Mouse (Mus musculus) liver, embryonic 16.5 days (tissue): Measurements from ENCODE around the gene Kat2b. TPM values are rescaled to one million over a fixed set of nuclear protein-coding genes. Genes with fewer than 3 reads are reported as not detected.
"Not testable (repeated sequence)": the region's sequence is repeated elsewhere in the genome, so short reads cannot be mapped to it uniquely, and the experiment has no call there.

ENCODE experiments used
- ATAC-seq: fragments of 200-750 bp; cut with Nextera tagmentation; 2 replicates; pipeline ENCODE4 v1.8.0; 2017; ENCODE audit warnings: low read depth, mild to moderate bottlenecking, moderate number of reproducible peaks, moderate library complexity
- H3K27ac ChIP-seq: fragments of 300-500 bp; sonication (generic); 2 replicates; pipeline ENCODE4 v1.5.1; 2014; ENCODE audit warnings: mild to moderate bottlenecking, low read length
- H3K27me3 ChIP-seq: fragments of 300-500 bp; sonication (generic); 2 replicates; pipeline ENCODE4 v1.6.1; 2014; ENCODE audit warnings: low read depth, low read length, mixed read lengths; ENCODE audit not compliant: control insufficient read depth, insufficient read depth
- H3K36me3 ChIP-seq: fragments of 300-500 bp; sonication (generic); 2 replicates; pipeline ENCODE4 v1.6.1; 2014; ENCODE audit warnings: mild to moderate bottlenecking; ENCODE audit not compliant: control insufficient read depth, insufficient read depth
- H3K4me1 ChIP-seq: fragments of 300-500 bp; sonication (generic); 2 replicates; pipeline ENCODE4 v1.6.1; 2014; ENCODE audit warnings: low read depth, low read length, mixed read lengths; ENCODE audit not compliant: control insufficient read depth
- H3K4me2 ChIP-seq: fragments of 300-500 bp; sonication (generic); 2 replicates; pipeline ENCODE4 v1.6.1; 2014; ENCODE audit warnings: low read depth, low read length, mixed read lengths
- H3K4me3 ChIP-seq: fragments of 300-500 bp; sonication (generic); 2 replicates; pipeline ENCODE4 v1.5.1; 2014; ENCODE audit warnings: low read depth, mild to moderate bottlenecking, low read length
- H3K9ac ChIP-seq: fragments of 300-500 bp; sonication (generic); 2 replicates; pipeline ENCODE4 v1.6.1; 2014; ENCODE audit warnings: low read depth, low read length
- H3K9me3 ChIP-seq: fragments of 300-500 bp; sonication (generic); replicated peaks from 2 replicates; pipeline ENCODE4 v1.6.1; 2016; ENCODE audit warnings: low read length; ENCODE audit not compliant: control insufficient read depth
- WGBS: fragments of 180-500 bp; shearing (Covaris S2); extraction: QIAGEN DNeasy Blood & Tissue Kit; methylation state at CpG from one replicate; pipeline ENCODE4 v1.1.7; 2014; ENCODE audit not compliant: insufficient replicate concordance; 5-methylcytosine and 5-hydroxymethylcytosine counted together
- polyA plus RNA-seq: library from polyadenylated mRNA; unstranded; fragments of >200 nt; fragmentation: Nextera tagmentation; extraction: Ambion mirVana; gene quantifications from 2 replicates; pipeline ENCODE4 v1.2.1, GENCODE M21; 2015

Gene Kat2b
- polyA plus RNA-seq, 1 experiment from 2014 or later = 5.2 TPM

DNA sequence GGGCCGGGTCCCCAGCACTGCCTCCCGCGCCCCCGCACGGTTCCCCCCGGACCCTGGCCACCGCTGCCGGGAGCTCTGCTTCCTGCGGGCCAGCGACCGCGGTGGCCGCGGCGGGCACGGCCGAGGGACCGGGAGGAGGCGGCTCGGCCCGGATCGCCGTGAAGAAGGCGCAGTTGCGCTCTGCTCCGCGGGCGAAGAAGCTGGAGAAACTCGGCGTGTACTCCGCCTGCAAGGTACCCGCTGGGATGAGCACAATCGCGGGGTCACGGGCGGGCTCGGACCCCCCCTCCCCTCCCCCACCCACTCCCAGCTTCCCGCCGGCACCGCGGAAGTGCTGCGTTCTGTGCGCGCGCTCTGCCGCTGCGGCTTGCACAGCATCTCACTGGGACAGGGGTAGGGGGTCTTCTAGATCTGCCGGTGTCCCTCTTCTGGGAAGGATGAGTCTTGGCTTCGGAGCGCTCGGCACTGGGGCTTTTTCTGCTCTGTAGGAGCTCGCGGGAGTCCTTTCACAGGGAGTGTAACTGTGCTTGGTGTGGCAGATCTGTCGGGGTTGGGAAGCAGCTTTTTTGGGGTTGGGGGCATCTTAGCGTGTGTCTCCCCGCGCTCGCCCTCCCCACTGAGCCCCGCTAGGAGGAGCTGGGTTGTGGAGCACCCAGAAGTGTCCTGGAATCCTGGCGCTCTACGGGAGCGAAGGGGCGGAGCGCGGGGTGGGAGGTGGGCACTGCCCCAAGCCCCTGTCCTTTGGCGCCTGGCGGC lies 863 bp downstream of the Kat2b start:
- Histone ChIP-seq H3K27me3 (no peaks in the 10 kb centered on the region), H3K36me3 (no peaks in the 10 kb centered on the region), H3K4me3 (peak overlapping the region; percentile 81), H3K9me3 (no peaks in the 10 kb centered on the region), H3K4me1 (peaks cover 33% of the 10 kb centered on the region), H3K9ac (peak overlapping the region; percentile 93), H3K4me2 (peak overlapping the region; percentile 85), H3K27ac (peak overlapping the region; percentile 95)
- peak; percentile 45 for ATAC-seq
- WGBS = under 1% methylated on average over 56 of the region's 67 CpGs

DNA sequence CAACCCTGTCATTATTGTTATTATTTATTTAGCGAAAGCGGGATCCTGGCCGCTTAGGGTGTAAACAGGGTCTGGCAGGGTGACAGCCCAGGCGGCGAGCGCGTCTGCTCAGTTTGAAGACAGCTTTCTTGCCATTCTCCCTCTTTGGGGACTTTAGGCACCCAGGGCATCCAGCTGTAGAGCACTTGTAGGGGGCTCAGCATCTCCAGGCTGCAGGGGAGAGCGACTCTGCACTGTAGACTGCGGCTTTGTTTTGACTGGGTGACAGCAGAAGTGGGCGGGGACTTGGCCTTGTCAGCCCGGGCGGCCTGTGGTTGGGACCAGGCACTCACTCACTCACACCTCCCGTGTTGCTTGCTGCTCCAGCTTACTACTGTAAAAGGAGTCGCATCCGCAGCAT lies 1.5 kb downstream of the Kat2b start:
- no peaks in the 10 kb centered on the region for H3K9me3 ChIP-seq
- ATAC-seq = peak; percentile 84
- no peaks in the 10 kb centered on the region for H3K36me3 ChIP-seq
- 0% methylated on average over 15 of the region's 15 CpGs for WGBS
- peak overlapping the region; percentile 93 for H3K9ac ChIP-seq
- H3K4me2 ChIP-seq = peak overlapping the region; percentile 85
- H3K4me3 ChIP-seq = peak overlapping the region; percentile 81
- peak overlapping the region; percentile 95 for H3K27ac ChIP-seq
- no peaks in the 10 kb centered on the region for H3K27me3 ChIP-seq
- peaks cover 34% of the 10 kb centered on the region for H3K4me1 ChIP-seq

DNA sequence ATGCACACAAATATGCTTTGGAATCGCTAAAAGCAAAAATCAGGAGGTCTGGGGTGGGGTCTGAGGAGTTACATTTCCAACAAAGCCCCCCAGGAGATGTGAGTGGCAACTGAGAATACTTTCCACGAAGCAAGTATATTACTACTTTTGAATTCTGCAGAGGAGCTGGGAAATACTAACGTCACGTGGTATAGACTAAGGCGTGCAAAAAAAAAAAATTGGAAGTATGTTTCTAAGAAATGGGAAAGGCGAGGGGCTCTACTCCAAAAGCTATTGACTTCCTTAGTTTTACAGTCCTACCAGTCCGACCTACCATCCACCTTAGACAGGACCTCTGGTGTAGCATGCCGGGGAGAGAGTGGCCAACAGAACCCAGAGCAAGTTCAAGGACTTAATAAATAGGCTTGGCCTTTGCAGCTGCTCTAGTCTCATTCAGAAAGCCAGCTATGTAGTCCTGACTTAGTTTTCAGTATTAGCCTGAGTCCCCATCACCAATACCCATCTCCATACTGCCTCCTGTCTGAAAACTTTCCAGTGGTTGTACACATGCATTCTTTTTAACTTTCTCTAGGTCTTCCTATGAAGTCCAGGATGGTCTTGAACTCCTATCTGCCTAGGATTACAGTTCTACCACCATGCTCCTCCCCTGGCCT lies 2.2 kb downstream of the Kat2b start:
- WGBS = 32% methylated on average over 8 of the region's 8 CpGs
- peak overlapping the region; percentile 93 for H3K9ac ChIP-seq
- peaks cover 34% of the 10 kb centered on the region for H3K4me1 ChIP-seq
- H3K36me3 ChIP-seq = no peaks in the 10 kb centered on the region
- H3K9me3 ChIP-seq = no peaks in the 10 kb centered on the region
- H3K4me2 ChIP-seq = peak overlapping the region; percentile 85
- ATAC-seq = no peak
- peak overlapping the region; percentile 81 for H3K4me3 ChIP-seq
- peak overlapping the region; percentile 95 for H3K27ac ChIP-seq
- H3K27me3 ChIP-seq = no peaks in the 10 kb centered on the region

DNA sequence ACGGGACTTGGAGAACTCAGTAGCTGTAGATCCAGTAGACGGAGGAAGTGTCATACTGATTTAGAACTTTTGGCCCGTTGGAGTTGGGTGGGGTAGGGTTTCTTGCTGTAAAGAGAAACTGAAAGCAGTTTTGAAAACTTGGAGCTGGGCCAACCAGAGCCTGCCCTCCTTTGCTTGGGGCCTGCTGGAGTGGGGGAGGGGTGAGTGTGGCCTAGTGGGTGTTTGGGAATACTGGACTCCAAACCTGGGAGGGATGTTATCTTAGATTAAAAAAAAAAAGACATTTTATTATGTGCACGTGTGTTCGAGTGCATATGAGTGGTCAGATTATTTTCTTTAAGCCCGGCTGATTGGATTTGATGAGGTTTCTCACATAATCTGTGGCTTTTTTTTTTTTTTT lies 3.2 kb downstream of the Kat2b start:
- ATAC-seq = peak; percentile 16
- Histone ChIP-seq H3K4me3 (peak overlapping the region; percentile 59), H3K27ac (peak overlapping the region; percentile 95), H3K27me3 (no peaks in the 10 kb centered on the region), H3K4me2 (peak overlapping the region; percentile 85), H3K9me3 (no peaks in the 10 kb centered on the region), H3K9ac (peak overlapping the region; percentile 69), H3K36me3 (no peaks in the 10 kb centered on the region), H3K4me1 (peaks cover 37% of the 10 kb centered on the region)
- 13% methylated on average over 6 of the region's 6 CpGs for WGBS

DNA sequence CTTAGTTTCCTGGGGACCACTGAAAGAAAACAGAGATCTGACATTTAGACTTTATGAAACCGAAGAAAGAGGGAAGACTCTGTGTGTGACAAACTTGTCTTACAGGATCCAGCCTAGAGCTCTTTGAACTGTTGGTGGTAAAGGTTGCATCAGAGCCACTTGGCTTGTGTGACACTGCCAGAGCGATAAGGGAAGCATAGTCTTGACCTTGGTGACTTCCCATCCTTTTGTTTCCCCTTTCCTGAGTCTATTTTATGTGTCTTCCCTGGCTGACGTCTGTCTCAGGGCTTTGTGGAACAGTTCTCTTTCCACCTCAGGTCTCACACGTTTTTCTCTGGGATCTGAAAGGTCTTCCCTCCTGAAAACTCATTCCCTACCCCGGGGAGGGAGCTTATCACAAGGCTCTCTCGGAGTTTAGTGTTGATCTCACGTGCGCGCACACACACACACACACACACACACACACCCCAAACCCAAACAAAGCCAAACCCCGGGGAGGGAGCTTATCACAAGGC lies 3.8 kb downstream of the Kat2b start:
- H3K36me3 ChIP-seq = no peaks in the 10 kb centered on the region
- peak overlapping the region; percentile 85 for H3K4me2 ChIP-seq
- 3% methylated on average over 10 of the region's 10 CpGs for WGBS
- H3K9ac ChIP-seq = peak overlapping the region; percentile 69
- peaks cover 37% of the 10 kb centered on the region for H3K4me1 ChIP-seq
- no peaks in the 10 kb centered on the region for H3K9me3 ChIP-seq
- no peaks in the 10 kb centered on the region for H3K27me3 ChIP-seq
- ATAC-seq = 0 out of 2 replicates have a peak, but pooled peaks have one; percentile 8
- peak overlapping the region; percentile 59 for H3K4me3 ChIP-seq
- H3K27ac ChIP-seq = peak overlapping the region; percentile 95

DNA sequence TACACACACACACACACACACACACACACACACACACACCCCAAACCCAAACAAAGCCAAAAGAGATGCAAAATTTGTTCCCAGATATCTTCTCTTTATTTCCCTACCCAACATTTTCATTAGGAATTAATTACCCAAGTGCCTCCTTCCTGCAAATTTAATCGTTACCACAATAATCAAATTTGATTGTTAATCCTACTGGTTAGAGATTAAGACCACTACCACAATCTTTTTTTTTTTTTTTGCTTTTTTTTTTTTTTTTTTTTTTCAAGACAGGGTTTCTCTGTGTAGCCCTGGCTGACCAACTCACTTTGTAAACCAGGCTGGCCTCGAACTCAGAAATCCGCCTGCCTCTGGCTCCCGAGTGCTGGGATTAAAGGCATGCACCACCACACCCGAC lies 4.3 kb downstream of the Kat2b start:
- H3K27me3 ChIP-seq, ATAC-seq, H3K9ac ChIP-seq, H3K36me3 ChIP-seq, H3K9me3 ChIP-seq, H3K4me3 ChIP-seq: not testable (repeated sequence)
- H3K4me1 ChIP-seq = peaks cover 34% of the 10 kb centered on the region
- WGBS = 76% methylated on average over 5 of the region's 5 CpGs
- H3K4me2 ChIP-seq = peak overlapping the region; percentile 85
- peak overlapping the region; percentile 95 for H3K27ac ChIP-seq

DNA sequence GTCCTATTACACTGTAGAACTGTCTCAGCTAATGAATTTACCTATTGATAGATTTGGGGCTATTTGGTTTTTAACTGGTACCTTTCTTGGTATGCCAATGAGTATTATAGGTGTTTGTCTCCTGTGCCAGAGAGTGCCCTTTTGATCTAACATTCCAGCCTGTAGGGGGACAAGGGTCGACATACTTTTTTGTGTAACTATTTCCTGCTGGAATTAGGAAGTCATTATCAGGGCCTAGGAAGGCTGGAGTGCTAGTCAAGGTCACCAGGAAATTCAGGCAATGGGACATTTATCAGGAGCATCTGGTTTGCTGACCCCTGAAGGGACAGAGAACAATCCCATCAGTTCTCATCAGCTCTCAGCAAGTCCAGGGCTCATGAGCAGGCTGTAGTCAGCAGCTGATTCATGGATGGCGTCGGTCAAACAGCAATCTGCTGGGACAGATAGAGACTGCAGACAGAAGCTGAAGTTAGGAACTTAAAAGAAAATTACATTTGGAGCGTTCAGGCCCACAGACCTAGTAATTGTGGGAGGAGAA lies 6.4 kb downstream of the Kat2b start:
- no peaks in the 10 kb centered on the region for H3K27me3 ChIP-seq
- peaks cover 35% of the 10 kb centered on the region for H3K4me1 ChIP-seq
- H3K4me3 ChIP-seq = no peak overlapping the region
- H3K9ac ChIP-seq = no peak overlapping the region
- H3K9me3 ChIP-seq = no peaks in the 10 kb centered on the region
- H3K4me2 ChIP-seq = no peak overlapping the region
- 43% methylated on average over 4 of the region's 4 CpGs for WGBS
- ATAC-seq = no peak
- peak overlapping the region; percentile 3; the same call in 1 of the 2 replicates for H3K27ac ChIP-seq
- H3K36me3 ChIP-seq = no peaks in the 10 kb centered on the region

DNA sequence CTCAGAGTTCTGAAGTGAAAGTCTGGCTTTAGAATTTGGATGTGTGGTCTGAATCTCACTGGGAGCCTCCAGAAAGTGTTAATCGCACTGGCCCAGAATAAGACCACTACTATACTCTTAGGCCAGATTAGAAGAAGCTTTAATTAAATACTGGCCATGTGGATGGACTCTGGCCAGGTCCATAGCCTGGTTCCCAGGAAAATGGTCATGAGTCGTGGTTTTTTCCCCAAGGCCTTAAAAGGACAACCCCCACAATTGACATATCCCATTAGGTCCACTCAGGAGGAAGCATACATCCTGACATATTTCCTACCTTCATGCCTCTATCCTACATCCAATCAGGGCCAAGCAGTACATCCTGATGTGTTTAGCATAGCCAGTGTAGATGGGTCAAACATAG lies 10.5 kb downstream of the Kat2b start:
- Histone ChIP-seq H3K27me3 (no peaks in the 10 kb centered on the region), H3K4me2 (no peak overlapping the region), H3K9me3 (no peaks in the 10 kb centered on the region), H3K4me3 (no peak overlapping the region), H3K9ac (no peak overlapping the region), H3K36me3 (no peaks in the 10 kb centered on the region), H3K27ac (no peak overlapping the region), H3K4me1 (peaks cover 30% of the 10 kb centered on the region)
- no peak for ATAC-seq
- 63% methylated on average over 2 of the region's 2 CpGs for WGBS

DNA sequence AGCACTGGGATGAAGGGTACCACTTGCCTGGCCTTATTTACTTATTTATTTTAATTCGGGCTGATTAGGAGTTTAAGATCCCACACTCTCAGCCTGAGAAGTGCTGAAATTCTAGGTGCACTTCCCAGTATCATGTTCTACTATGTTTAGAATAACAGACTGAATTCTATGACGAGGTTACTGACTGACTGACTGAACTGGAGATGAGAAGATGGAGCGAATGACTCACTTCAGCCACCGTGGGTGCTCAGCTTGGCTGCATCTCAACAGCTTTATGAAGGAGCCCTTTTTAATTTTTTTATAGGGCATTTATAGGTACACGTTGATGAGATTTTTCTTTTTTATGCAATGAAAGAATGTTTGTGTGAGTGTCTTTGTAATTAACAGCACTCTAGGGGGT lies 11.1 kb downstream of the Kat2b start:
- no peak overlapping the region for H3K9ac ChIP-seq
- H3K27me3 ChIP-seq = no peaks in the 10 kb centered on the region
- H3K36me3 ChIP-seq = no peaks in the 10 kb centered on the region
- no peaks in the 10 kb centered on the region for H3K9me3 ChIP-seq
- peak overlapping the region; percentile 56; the same call in 1 of the 2 replicates for H3K27ac ChIP-seq
- H3K4me3 ChIP-seq = no peak overlapping the region
- ATAC-seq = no peak
- 63% methylated on average over 5 of the region's 5 CpGs for WGBS
- peaks cover 33% of the 10 kb centered on the region for H3K4me1 ChIP-seq
- H3K4me2 ChIP-seq = no peak overlapping the region
